Mouse (Mus musculus) lung, embryonic 16.5 days (tissue): Measurements from ENCODE around the gene Commd1. TPM values are rescaled to one million over a fixed set of nuclear protein-coding genes. Genes with fewer than 3 reads are reported as not detected.

ENCODE experiments used
- ATAC-seq: fragments of 200-750 bp; cut with Nextera tagmentation; 2 replicates; pipeline ENCODE4 v1.8.0; 2017; ENCODE audit warnings: low read depth, mild to moderate bottlenecking, moderate library complexity
- H3K27ac ChIP-seq: fragments of 300-500 bp; sonication (generic); 2 replicates; pipeline ENCODE4 v1.5.1; 2014; ENCODE audit warnings: mild to moderate bottlenecking, control low read depth, low read length
- H3K27me3 ChIP-seq: fragments of 300-500 bp; sonication (generic); 2 replicates; pipeline ENCODE4 v1.6.1; 2014; ENCODE audit warnings: low read depth, low read length, mixed read lengths; ENCODE audit not compliant: control insufficient read depth, insufficient read depth
- H3K36me3 ChIP-seq: fragments of 300-500 bp; sonication (generic); 2 replicates; pipeline ENCODE4 v1.6.1; 2014; ENCODE audit warnings: low read length; ENCODE audit not compliant: control insufficient read depth, insufficient read depth
- H3K4me1 ChIP-seq: fragments of 300-500 bp; sonication (generic); replicated peaks from 2 replicates; pipeline ENCODE4 v1.6.1; 2014; ENCODE audit warnings: low read length, mixed read lengths; ENCODE audit not compliant: control insufficient read depth, insufficient read depth
- H3K4me2 ChIP-seq: fragments of 300-500 bp; sonication (generic); 2 replicates; pipeline ENCODE4 v1.6.1; 2014; ENCODE audit warnings: low read depth, low read length, control low read depth
- H3K4me3 ChIP-seq: fragments of 300-500 bp; sonication (generic); 2 replicates; pipeline ENCODE4 v1.5.1; 2014; ENCODE audit warnings: mild to moderate bottlenecking, low read length, control low read depth
- H3K9ac ChIP-seq: fragments of 300-500 bp; sonication (generic); 2 replicates; pipeline ENCODE4 v1.6.1; 2014; ENCODE audit warnings: low read length, control low read depth
- H3K9me3 ChIP-seq: fragments of 300-500 bp; sonication (generic); 2 replicates; pipeline ENCODE4 v1.6.1; 2016; ENCODE audit warnings: low read length; ENCODE audit not compliant: control insufficient read depth
- WGBS: fragments of 180-500 bp; shearing (Covaris S2); extraction: QIAGEN DNeasy Blood & Tissue Kit; methylation state at CpG from one replicate; pipeline ENCODE4 v1.1.7; 2014; 5-methylcytosine and 5-hydroxymethylcytosine counted together
- polyA plus RNA-seq: library from polyadenylated mRNA; unstranded; fragments of >200 nt; fragmentation: Nextera tagmentation; extraction: Ambion mirVana; gene quantifications from 2 replicates; pipeline ENCODE4 v1.2.1, GENCODE M21; 2015

The Commd1 gene
- polyA plus RNA-seq, 1 experiment from 2014 or later: 381 TPM

GRCm38 (mm10) chr11:22876680-22877330, 105.4 kb downstream of the Commd1 start:
- Histone ChIP-seq H3K4me3 (no peak overlapping the region), H3K27me3 (no peaks in the 10 kb centered on the region), H3K36me3 (no peaks in the 10 kb centered on the region), H3K9me3 (no peaks in the 10 kb centered on the region), H3K27ac (no peak overlapping the region), H3K9ac (no peak overlapping the region), H3K4me2 (no peak overlapping the region), H3K4me1 (peaks cover 15% of the 10 kb centered on the region)
- WGBS: 66% methylated on average over 3 of the region's 3 CpGs
- ATAC-seq: no peak

GRCm38 (mm10) chr11:22875279-22875678, 106.9 kb downstream of the Commd1 start:
- Histone ChIP-seq H3K27ac (no peak overlapping the region), H3K27me3 (no peaks in the 10 kb centered on the region), H3K9me3 (no peaks in the 10 kb centered on the region), H3K9ac (no peak overlapping the region), H3K4me1 (peaks cover 15% of the 10 kb centered on the region), H3K4me2 (no peak overlapping the region), H3K4me3 (no peak overlapping the region), H3K36me3 (no peaks in the 10 kb centered on the region)
- ATAC-seq: no peak
- 74% methylated on average over 4 of the region's 4 CpGs for WGBS

- Histone ChIP-seq H3K4me3 (no peak overlapping the region), H3K4me2 (no peak overlapping the region), H3K4me1 (peaks cover 15% of the 10 kb centered on the region), H3K9ac (no peak overlapping the region), H3K36me3 (no peaks in the 10 kb centered on the region), H3K27me3 (no peaks in the 10 kb centered on the region), H3K27ac (no peak overlapping the region), H3K9me3 (no peaks in the 10 kb centered on the region)
- 78% methylated on average over 6 of the region's 6 CpGs for whole genome bisulfite sequencing
- ATAC-seq: no peak
Measured at GRCm38 (mm10) chr11:22874747-22875146, 107.4 kb downstream of the Commd1 start.

GRCm38 (mm10) chr11:22873383-22873782, 108.8 kb downstream of the Commd1 start:
- no peak overlapping the region for H3K9ac ChIP-seq
- no peaks in the 10 kb centered on the region for H3K36me3 ChIP-seq
- H3K27me3 ChIP-seq: no peaks in the 10 kb centered on the region
- 0 out of 2 replicates have a peak, but pooled peaks have one; percentile 34 for ATAC-seq
- no peak overlapping the region for H3K4me2 ChIP-seq
- H3K27ac ChIP-seq: peak overlapping the region; percentile 50
- WGBS: 56% methylated on average over 4 of the region's 4 CpGs
- H3K9me3 ChIP-seq: no peaks in the 10 kb centered on the region
- H3K4me1 ChIP-seq: peaks cover 15% of the 10 kb centered on the region
- H3K4me3 ChIP-seq: no peak overlapping the region

- no peaks in the 10 kb centered on the region for H3K36me3 ChIP-seq
- no peak for ATAC-seq
- peak overlapping the region; percentile 61 for H3K27ac ChIP-seq
- H3K27me3 ChIP-seq: no peaks in the 10 kb centered on the region
- H3K9me3 ChIP-seq: no peaks in the 10 kb centered on the region
- H3K4me3 ChIP-seq: no peak overlapping the region; the same call in 1 of the 2 replicates
- 40% methylated on average over 4 of the region's 4 CpGs for WGBS
- peaks cover 15% of the 10 kb centered on the region for H3K4me1 ChIP-seq
- H3K4me2 ChIP-seq: peak overlapping the region; percentile 31
- H3K9ac ChIP-seq: no peak overlapping the region
Measured at GRCm38 (mm10) chr11:22872307-22872680, 109.9 kb downstream of the Commd1 start.

- 39% methylated on average over 7 of the region's 7 CpGs for WGBS
- H3K4me1 ChIP-seq: peaks cover 15% of the 10 kb centered on the region
- peak; percentile 71 for ATAC-seq
Measured at GRCm38 (mm10) chr11:22871628-22872306, 110.4 kb downstream of the Commd1 start.

GRCm38 (mm10) chr11:22868582-22868981, 113.6 kb downstream of the Commd1 start:
- H3K4me3 ChIP-seq: no peak overlapping the region
- no peak overlapping the region for H3K9ac ChIP-seq
- no peak overlapping the region for H3K27ac ChIP-seq
- H3K9me3 ChIP-seq: no peaks in the 10 kb centered on the region
- no peak overlapping the region for H3K4me2 ChIP-seq
- no peaks in the 10 kb centered on the region for H3K27me3 ChIP-seq
- H3K4me1 ChIP-seq: peaks cover 13% of the 10 kb centered on the region
- H3K36me3 ChIP-seq: no peaks in the 10 kb centered on the region
- 82% methylated on average over 8 of the region's 8 CpGs for WGBS
- ATAC-seq: no peak

More at GRCm38 (mm10) chr11:22871628-22872306, 110.4 kb downstream of the Commd1 start:
- Histone ChIP-seq H3K9ac (no peak overlapping the region), H3K4me2 (peak overlapping the region; percentile 31), H3K9me3 (no peaks in the 10 kb centered on the region), H3K36me3 (no peaks in the 10 kb centered on the region), H3K27me3 (no peaks in the 10 kb centered on the region), H3K27ac (peak overlapping the region; percentile 61), H3K4me3 (no peak overlapping the region; the same call in 1 of the 2 replicates)

- Histone ChIP-seq H3K4me2 (no peak overlapping the region), H3K9ac (no peak overlapping the region), H3K27ac (no peak overlapping the region), H3K9me3 (no peaks in the 10 kb centered on the region), H3K27me3 (no peaks in the 10 kb centered on the region; the same call in 1 of the 2 replicates), H3K36me3 (no peaks in the 10 kb centered on the region), H3K4me3 (no peak overlapping the region), H3K4me1 (peaks cover 4% of the 10 kb centered on the region)
- WGBS: 86% methylated on average over 5 of the region's 5 CpGs
- no peak for ATAC-seq
Measured at GRCm38 (mm10) chr11:22867691-22868090, 114.5 kb downstream of the Commd1 start.

GRCm38 (mm10) chr11:22865635-22866246, 116.4 kb downstream of the Commd1 start:
- H3K27me3 ChIP-seq: no peaks in the 10 kb centered on the region; the same call in 1 of the 2 replicates
- H3K4me3 ChIP-seq: no peak overlapping the region
- H3K27ac ChIP-seq: no peak overlapping the region
- H3K9ac ChIP-seq: no peak overlapping the region
- H3K9me3 ChIP-seq: no peaks in the 10 kb centered on the region
- H3K4me1 ChIP-seq: peaks cover 2% of the 10 kb centered on the region
- 89% methylated on average over 7 of the region's 7 CpGs for WGBS
- H3K4me2 ChIP-seq: no peak overlapping the region
- ATAC-seq: no peak
- no peaks in the 10 kb centered on the region for H3K36me3 ChIP-seq
